Mouse (Mus musculus) gastrocnemius, postnatal 4 days (tissue): ENCODE data around the gene Btbd35f23. TPM values are rescaled to one million over a fixed set of nuclear protein-coding genes. Genes with fewer than 3 reads are reported as not detected.
"Not testable (repeated sequence)": the region's sequence is repeated elsewhere in the genome, so short reads cannot be mapped to it uniquely, and the experiment has no call there.

Experiments
- DNase-seq, 2 experiments: peaks; one replicate each; pipeline ENCODE4 v3.0.0; 2021 to 2022; ENCODE audit warnings: low spot score in 2 of 2, mixed read lengths in 2 of 2
- long read RNA-seq, 2 experiments: library from polyadenylated mRNA; stranded (forward); transcript quantifications; one replicate each; pipeline ENCODE4 v2.0.0; 2021
- total RNA-seq, 2 experiments: library from RNA; stranded (reverse); gene quantifications; 2 replicates each; pipeline ENCODE4 v1.2.3; 2021

Btbd35f23 gene
- total RNA-seq = not detected
- long read RNA-seq, experiment 1 = 0 reads
- long read RNA-seq, experiment 2 = 0 reads

DNA sequence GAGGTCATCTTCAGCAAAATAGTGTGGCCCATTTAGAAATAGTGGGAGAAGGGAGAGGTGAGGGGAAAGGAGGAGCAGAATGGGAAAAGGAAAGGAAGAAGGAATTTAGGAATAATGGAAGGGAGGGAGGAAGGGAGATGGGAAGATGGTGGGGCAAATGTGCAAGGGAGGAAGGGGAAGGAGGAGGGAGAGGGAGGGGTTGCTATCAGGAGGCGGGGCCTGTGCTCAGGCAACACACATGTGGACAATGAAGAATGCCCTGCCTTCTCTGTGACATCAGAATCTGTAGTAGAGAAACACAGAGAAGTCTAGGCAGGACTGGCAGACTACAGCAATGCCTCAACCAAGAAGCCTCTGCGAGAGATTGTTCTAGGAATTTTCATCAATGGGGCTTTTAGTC, at the start of gene Btbd35f23:
Gene Btbd35f23, plus strand, starts transcription at position 301 of the 400 bp plus-strand sequence.
- DNase-seq = not testable (repeated sequence)

Other genes starting within 250 kb of the Btbd35f23 start
- not detected for gene Btbd35f24, start 119.0 kb downstream of the Btbd35f23 start, total RNA-seq